Mouse (Mus musculus): Measurements from ENCODE around the gene Fam19a1.
A peak's percentile ranks its signal among the peaks of the same experiment; 100 is the strongest.

The Fam19a1 gene

DNA sequence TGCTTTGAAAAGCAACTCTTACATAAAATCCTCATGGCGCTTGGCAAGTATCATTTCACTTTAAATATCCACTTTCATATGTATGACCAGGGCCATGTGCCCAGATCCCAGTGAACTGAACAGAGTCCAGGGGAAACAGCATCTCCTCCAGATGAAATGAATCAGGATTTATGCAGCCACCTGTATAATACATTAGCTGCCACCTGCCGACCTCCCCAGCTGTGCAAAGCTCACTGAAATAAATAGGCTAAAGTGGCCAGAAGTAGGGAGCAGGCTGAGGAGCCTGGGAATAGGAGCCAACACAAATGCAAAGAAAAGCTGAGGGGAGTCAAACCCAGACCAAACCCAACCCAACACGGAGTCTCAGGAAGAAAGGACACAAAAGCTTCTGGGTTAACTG lies 324.9 kb downstream of the Fam19a1 start:
- DNase-seq (ENCODE audit: low spot score in 2 of 2): no peak

DNA sequence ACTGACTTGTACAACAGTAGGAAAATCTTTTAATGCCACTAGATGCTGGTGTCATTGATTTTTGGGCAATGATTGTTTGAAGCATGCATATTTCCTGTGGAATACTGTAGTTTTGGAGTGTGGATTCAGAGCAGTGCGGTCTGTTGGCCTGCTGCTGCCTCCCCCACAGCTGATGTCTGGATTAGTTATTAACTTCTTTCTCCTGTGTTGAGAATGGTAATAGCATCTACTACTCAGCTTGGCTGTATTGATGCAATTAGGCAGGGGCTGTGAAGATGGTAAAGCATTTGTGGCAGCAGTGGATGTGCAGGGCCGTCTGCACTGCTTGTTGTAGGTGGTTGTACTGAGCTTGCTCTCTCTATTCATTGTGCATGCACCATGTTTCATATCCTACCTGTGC lies 326.5 kb downstream of the Fam19a1 start:
- DNase-seq (ENCODE audit: low spot score in 2 of 2): no peak

DNA sequence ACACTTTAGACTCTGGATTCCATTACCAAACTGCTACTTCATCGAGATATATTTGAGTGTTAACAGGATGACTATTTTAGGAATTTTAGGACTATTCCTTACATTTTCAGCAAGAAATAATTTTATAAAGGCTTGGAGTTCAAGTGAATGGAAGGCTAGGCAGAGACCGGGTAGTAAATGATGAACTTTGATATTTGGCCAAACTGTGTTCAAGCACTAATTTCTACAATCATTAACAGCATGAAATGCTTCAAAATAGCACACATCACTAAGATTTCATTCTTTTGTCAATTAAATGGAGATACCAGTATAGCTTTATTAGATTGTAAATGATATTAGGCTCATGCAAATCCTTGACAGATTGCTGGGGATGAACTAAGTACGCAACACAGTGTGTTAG lies 329.0 kb downstream of the Fam19a1 start:
- DNase-seq (ENCODE audit: low spot score in 2 of 2): no peak

GRCm38 (mm10) chr6:96447466-96447865 lies 334.5 kb downstream of the Fam19a1 start:
- no peak for DNase-seq (ENCODE audit: low spot score in 2 of 2)

- no peak for DNase-seq (ENCODE audit: low spot score in 2 of 2)
Observed at GRCm38 (mm10) chr6:96456266-96456665, 343.3 kb downstream of the Fam19a1 start.

DNA sequence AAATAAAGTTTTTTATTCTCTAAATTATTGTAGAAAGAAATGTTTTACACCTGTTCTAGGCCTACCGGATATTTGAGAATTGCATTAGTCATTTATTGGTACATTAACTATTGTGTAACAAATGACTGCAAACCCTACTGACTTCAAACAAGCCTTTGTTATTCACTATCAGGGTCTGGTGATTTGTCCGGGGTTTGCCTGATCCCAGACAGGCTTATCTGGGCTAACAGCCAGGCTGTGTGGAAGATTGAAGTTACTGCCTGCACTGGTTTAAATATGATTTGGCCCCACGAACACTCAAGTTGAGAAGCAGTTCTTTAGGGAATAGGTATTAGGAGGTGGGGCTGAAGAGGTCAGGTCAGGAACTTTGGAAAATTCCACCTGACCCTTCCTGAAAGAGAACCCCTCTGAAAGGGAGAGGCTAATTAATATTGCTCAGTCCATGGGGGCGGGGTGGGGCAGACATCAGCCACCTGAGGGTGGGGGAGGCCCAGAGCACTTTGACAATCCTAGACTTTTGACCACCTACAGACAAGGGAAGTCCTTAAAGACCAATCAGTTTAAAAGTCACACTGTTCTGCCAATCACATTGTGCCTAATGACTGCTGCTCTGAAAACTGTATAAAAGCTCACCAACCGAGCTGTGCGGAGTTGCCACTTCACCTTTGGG lies 344.8 kb downstream of the Fam19a1 start:
- DNase-seq (ENCODE audit: low spot score in 2 of 2): no peak

GRCm38 (mm10) chr6:96459041-96459440 lies 346.1 kb downstream of the Fam19a1 start:
- no peak for DNase-seq (ENCODE audit: low spot score in 2 of 2)

DNA sequence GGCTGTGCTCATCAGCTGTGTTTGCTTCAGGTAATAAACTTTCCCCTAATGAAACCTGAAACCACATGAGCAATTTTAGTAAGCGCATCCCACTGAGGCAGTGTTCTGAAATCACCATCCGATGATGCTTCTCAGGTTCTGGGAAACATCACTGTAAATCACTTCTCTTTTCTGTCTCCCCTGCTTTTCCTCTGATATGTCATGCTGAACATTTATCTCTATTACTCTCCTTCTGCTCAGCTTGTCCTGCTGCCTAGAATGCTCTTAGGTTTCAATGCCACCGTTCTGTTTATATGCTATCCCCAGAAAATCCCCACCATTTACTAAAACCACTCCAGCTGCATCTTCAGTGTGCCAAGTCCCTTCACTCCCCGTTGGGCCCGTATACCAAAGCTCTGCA lies 386.5 kb downstream of the Fam19a1 start:
- no peak for DNase-seq (ENCODE audit: low spot score in 2 of 2)

DNA sequence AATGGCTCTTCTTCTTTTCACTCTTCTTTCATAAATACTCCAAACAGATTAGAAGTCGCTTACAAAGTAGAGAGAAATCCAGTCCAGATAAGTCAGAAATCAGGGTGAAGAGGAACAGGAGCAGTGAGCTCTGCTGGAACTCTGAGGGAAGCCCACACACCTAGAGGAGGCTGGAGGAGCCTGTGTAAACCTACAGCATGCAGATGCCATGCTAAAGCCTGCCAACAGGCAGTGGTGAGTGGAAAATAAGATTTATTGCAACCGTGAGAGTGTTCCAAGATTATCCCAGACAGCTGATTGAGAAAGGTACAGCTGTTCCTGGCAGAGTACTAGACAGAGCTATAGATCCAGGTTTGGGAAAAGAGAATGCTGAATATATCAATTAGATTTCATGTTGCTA lies 428.6 kb downstream of the Fam19a1 start:
- peak; percentile 13 to 24 for DNase-seq (ENCODE audit: low spot score in 2 of 2)

DNA sequence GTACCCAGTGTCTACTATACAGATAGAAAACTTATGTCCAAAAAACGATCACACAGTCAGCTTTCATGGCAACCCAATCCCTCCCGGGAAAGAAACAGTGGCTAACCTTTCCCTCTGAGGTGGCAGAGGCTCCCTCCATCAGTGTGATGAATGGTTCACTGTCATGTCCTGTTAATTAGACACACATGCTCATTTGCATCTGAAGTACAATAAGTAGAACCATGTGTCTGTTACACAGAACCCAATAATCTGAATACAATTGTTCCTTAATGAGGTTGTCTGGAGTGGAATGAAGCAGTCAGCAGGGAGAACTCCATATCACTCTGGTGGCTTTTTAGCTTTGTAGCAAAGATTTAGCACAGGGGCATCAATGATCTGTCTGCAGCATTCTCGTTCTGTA lies 431.9 kb downstream of the Fam19a1 start:
- DNase-seq (ENCODE audit: low spot score in 2 of 2): no peak

DNA sequence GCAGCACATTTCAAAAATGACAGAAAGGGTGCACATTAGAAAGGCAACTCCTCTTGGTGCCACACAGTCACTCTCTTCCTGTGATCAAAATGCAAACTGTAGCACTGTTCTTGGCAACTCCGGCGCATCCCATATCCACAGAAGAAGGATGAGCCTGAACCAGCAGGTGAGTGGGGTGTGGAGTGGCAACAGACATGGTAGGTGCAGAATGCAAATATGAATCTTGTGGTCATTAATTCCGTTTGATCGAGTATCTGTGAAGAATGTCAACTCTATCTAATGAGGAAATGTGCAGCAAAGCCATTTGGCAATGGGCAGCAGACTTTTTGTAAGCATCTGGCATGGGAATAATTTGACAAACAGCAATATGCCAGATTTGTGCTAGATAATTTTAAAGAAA lies 437.5 kb downstream of the Fam19a1 start:
- DNase-seq (ENCODE audit: low spot score in 2 of 2): no peak

DNA sequence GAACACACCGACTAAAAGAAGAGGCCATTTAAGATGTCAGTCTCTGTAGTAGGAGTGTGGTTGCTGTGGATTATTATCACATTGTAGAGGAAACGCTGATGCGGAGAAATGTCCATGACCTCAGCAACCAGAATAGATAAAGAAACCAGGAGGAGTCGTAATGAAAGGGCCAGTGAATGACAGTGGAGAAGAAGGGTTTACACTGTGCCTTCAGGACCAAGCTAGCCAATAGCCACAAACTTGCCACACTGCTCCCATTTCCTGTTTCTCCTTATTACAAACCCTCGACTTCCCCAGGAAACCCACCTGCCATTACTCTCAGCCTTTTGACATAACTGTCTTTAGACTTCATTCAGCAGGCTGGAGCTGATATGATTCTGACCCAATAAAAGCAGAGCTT lies 465.7 kb downstream of the Fam19a1 start:
- DNase-seq (ENCODE audit: low spot score in 2 of 2): no peak

- no peak for DNase-seq (ENCODE audit: low spot score in 2 of 2)
Observed at GRCm38 (mm10) chr6:96580726-96581125, 467.8 kb downstream of the Fam19a1 start.

GRCm38 (mm10) chr6:96581187-96581586 lies 468.2 kb downstream of the Fam19a1 start:
- DNase-seq (ENCODE audit: low spot score in 2 of 2): no peak

GRCm38 (mm10) chr6:96587427-96587826 lies 474.5 kb downstream of the Fam19a1 start:
- DNase-seq (ENCODE audit: low spot score in 2 of 2): no peak

DNA sequence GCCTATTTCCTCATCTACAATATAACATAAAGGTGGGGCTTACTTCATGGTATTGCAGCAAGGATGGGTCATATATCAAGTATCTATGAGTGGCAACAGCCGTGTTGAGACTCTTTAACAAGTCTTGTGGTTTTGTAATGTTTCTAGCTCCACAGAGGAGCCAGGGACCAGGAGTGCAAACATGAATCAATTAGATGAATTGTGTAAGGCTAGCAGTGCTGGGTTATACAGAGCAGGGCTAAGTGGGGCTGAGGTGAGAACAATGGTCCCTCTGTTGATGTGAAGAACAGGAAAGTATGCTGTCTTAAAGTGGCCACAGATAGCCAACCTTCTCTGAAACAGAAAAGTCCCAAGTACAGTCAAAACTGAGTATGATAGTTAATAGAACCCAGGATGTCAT lies 480.1 kb downstream of the Fam19a1 start:
- DNase-seq (ENCODE audit: low spot score in 2 of 2): no peak

- no peak for DNase-seq (ENCODE audit: low spot score in 2 of 2)
Observed at GRCm38 (mm10) chr6:96595201-96595600, 482.2 kb downstream of the Fam19a1 start.

DNA sequence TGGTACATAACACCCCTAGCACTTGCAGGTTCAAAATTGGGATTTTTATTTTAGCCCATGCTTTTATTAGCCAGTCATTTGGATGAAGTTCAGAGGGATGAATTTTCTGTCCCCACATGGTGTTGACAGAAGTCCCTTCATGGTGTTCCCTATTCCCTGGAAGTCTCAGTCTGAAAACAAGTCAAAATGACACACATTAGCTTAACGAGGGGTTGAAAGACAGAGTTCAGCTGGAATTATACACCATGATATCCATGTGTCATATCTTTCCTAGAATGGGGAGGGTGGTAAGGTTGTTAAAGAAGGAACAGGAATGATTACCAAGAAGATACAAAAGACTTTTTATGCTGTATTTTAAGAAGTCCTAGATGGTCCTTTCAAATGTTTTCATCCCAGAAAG lies 511.2 kb downstream of the Fam19a1 start:
- no peak for DNase-seq (ENCODE audit: low spot score in 2 of 2)

GRCm38 (mm10) chr6:96631518-96631917 lies 518.6 kb downstream of the Fam19a1 start:
- DNase-seq (ENCODE audit: low spot score in 2 of 2): no peak

DNA sequence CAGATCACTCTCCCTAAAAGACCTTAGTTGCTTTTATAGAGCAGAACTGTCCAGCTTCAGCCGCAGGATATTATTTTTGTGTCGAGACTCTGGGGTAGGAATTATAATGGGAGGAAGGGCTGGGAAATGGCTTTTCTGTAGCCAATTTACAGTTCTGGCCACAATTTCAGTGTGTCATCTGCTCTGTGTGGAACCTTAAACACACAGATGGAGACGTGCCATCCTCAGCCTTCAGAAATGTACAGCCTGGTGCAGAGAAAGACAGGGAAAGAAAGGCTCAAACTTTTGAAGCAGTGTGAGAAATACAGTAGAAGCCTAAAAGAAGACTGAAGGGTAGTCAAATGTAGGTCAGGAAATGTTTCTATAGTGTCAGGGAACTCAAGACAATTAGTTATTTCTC lies 519.3 kb downstream of the Fam19a1 start:
- DNase-seq (ENCODE audit: low spot score in 2 of 2): no peak

DNA sequence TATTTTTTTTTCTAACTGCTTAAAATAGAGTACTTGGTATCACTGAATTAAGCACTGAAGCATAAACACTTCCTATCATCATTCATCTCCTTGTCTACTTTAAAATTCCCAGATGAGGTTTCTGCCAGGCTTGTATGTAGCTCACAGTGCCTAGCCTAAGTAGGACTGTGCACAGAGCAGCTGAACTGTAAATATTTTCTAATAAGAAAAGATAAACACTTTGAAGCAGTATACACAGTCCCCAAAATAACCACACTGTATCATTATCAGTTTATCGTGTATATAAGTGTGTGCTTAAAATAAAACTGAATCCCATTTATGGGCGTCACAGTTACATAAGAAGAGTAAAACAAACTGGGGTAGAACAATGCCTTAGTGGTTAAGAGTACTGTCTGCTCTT lies 522.7 kb downstream of the Fam19a1 start:
- DNase-seq (ENCODE audit: low spot score in 2 of 2): no peak

GRCm38 (mm10) chr6:96648742-96649141 lies 535.8 kb downstream of the Fam19a1 start:
- DNase-seq (ENCODE audit: low spot score in 2 of 2): no peak

- DNase-seq (ENCODE audit: low spot score in 2 of 2): no peak
Observed at GRCm38 (mm10) chr6:96649267-96649666, 536.3 kb downstream of the Fam19a1 start.

DNA sequence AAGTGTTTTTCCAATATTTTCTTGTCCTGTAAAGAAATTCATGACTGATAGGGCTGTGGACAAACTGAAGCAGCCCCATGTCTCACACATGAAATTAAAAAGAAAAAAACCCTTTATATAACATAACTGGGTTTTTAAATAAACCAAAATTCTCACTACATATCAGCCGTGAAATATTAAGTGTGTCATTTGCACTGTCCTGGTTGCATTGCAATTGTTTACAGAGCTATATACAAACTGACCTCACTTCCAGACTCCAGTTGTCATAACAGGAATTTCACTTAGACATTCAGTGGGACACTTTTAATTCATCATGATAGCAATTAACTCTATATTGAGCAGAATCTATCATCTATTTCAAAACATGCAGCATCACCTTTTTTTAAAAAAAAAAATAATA lies 553.4 kb downstream of the Fam19a1 start:
- no peak for DNase-seq (ENCODE audit: low spot score in 2 of 2)

Data from right cerebral cortex, postnatal 36 days (tissue).